Mouse (Mus musculus): ENCODE measurements around the gene Map4k3. TPM values are rescaled to one million over a fixed set of nuclear protein-coding genes. Genes with fewer than 3 reads are reported as not detected.

Map4k3 gene
- polyA plus RNA-seq, 1 experiment from 2014 or later: 36.5 TPM

GRCm38 (mm10) chr17:80603806-80604205, 124.5 kb downstream of the Map4k3 start:
- H3K36me3 ChIP-seq (ENCODE audit: control insufficient read depth, insufficient read depth, low read length): peaks cover 80% of the 10 kb centered on the region
- H3K9me3 ChIP-seq (ENCODE audit: control insufficient read depth, low read length): no peaks in the 10 kb centered on the region; the same call in 1 of the 2 replicates
- no peak overlapping the region for H3K4me2 ChIP-seq (replicated peaks; ENCODE audit: low read depth, low read length)
- H3K27me3 ChIP-seq (ENCODE audit: control insufficient read depth, insufficient read depth, low read length): no peaks in the 10 kb centered on the region
- 92% methylated on average over 6 of the region's 6 CpGs for WGBS
- no peak overlapping the region for H3K4me3 ChIP-seq (ENCODE audit: low read length)
- no peak overlapping the region for H3K9ac ChIP-seq (ENCODE audit: low read depth, low read length)
- no peak for ATAC-seq (ENCODE audit: low FRiP score, low TSS enrichment)
- H3K4me1 ChIP-seq (ENCODE audit: control insufficient read depth, insufficient read depth, low read length): no peaks in the 10 kb centered on the region
- H3K27ac ChIP-seq (ENCODE audit: low read depth, low read length): no peak overlapping the region

GRCm38 (mm10) chr17:80603079-80603625, 125.1 kb downstream of the Map4k3 start:
- Histone ChIP-seq H3K9me3 (ENCODE audit: control insufficient read depth, low read length) (no peaks in the 10 kb centered on the region), H3K9ac (ENCODE audit: low read depth, low read length) (no peak overlapping the region), H3K36me3 (ENCODE audit: control insufficient read depth, insufficient read depth, low read length) (peaks cover 73% of the 10 kb centered on the region), H3K4me2 (replicated peaks; ENCODE audit: low read depth, low read length) (no peak overlapping the region), H3K27me3 (ENCODE audit: control insufficient read depth, insufficient read depth, low read length) (no peaks in the 10 kb centered on the region), H3K4me3 (ENCODE audit: low read length) (no peak overlapping the region), H3K27ac (ENCODE audit: low read depth, low read length) (no peak overlapping the region), H3K4me1 (ENCODE audit: control insufficient read depth, insufficient read depth, low read length) (no peaks in the 10 kb centered on the region)
- 95% methylated on average over 19 of the region's 19 CpGs for WGBS
- no peak for ATAC-seq (ENCODE audit: low FRiP score, low TSS enrichment)

- H3K27ac ChIP-seq (ENCODE audit: low read depth, low read length): no peak overlapping the region
- H3K27me3 ChIP-seq (ENCODE audit: control insufficient read depth, insufficient read depth, low read length): no peaks in the 10 kb centered on the region
- no peak overlapping the region for H3K4me3 ChIP-seq (ENCODE audit: low read length)
- H3K9me3 ChIP-seq (ENCODE audit: control insufficient read depth, low read length): no peaks in the 10 kb centered on the region
- peaks cover 74% of the 10 kb centered on the region for H3K36me3 ChIP-seq (ENCODE audit: control insufficient read depth, insufficient read depth, low read length)
- H3K9ac ChIP-seq (ENCODE audit: low read depth, low read length): no peak overlapping the region
- WGBS: 65% methylated on average over 13 of the region's 13 CpGs
- no peak overlapping the region for H3K4me2 ChIP-seq (replicated peaks; ENCODE audit: low read depth, low read length)
- ATAC-seq (ENCODE audit: low FRiP score, low TSS enrichment): no peak
- no peaks in the 10 kb centered on the region for H3K4me1 ChIP-seq (ENCODE audit: control insufficient read depth, insufficient read depth, low read length)
Measured at GRCm38 (mm10) chr17:80601371-80601770, 126.9 kb downstream of the Map4k3 start.

DNA sequence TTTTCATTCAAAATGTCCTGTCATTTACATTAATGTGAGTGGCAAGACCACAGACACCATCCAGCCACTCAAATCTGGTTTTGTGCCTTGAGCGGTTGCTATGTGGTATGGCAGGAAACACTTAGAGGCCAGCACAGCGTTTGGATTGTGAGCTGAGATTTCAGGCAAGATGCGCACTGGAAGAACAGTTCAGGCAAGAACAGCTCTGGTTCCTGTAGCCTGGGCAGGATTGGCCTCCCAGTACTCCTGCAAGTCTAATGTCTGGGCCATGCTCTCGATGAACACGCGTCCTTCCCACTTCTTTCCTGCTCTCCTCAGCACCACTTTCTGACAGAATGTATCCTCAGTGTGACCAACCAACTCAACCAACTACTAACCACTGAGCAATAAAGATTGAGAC, 145.2 kb downstream of the Map4k3 start:
- Histone ChIP-seq H3K36me3 (ENCODE audit: control insufficient read depth, insufficient read depth, low read length) (peaks cover 13% of the 10 kb centered on the region; the same call in 1 of the 2 replicates), H3K4me3 (ENCODE audit: low read length) (no peak overlapping the region), H3K27me3 (ENCODE audit: control insufficient read depth, insufficient read depth, low read length) (no peaks in the 10 kb centered on the region), H3K9me3 (ENCODE audit: control insufficient read depth, low read length) (no peaks in the 10 kb centered on the region), H3K9ac (ENCODE audit: low read depth, low read length) (no peak overlapping the region), H3K4me1 (ENCODE audit: control insufficient read depth, insufficient read depth, low read length) (no peaks in the 10 kb centered on the region), H3K27ac (ENCODE audit: low read depth, low read length) (no peak overlapping the region), H3K4me2 (replicated peaks; ENCODE audit: low read depth, low read length) (no peak overlapping the region)
- ATAC-seq (ENCODE audit: low FRiP score, low TSS enrichment): no peak
- 97% methylated on average over 6 of the region's 6 CpGs for WGBS

- H3K4me1 ChIP-seq (ENCODE audit: control insufficient read depth, insufficient read depth, low read length): no peaks in the 10 kb centered on the region
- ATAC-seq (ENCODE audit: low FRiP score, low TSS enrichment): no peak
- no peak overlapping the region for H3K27ac ChIP-seq (ENCODE audit: low read depth, low read length)
- no peak overlapping the region for H3K4me3 ChIP-seq (ENCODE audit: low read length)
- H3K9me3 ChIP-seq (ENCODE audit: control insufficient read depth, low read length): no peaks in the 10 kb centered on the region
- 53% methylated on average over 6 of the region's 6 CpGs for WGBS
- peaks cover 13% of the 10 kb centered on the region; the same call in 1 of the 2 replicates for H3K36me3 ChIP-seq (ENCODE audit: control insufficient read depth, insufficient read depth, low read length)
- H3K4me2 ChIP-seq (replicated peaks; ENCODE audit: low read depth, low read length): no peak overlapping the region
- H3K9ac ChIP-seq (ENCODE audit: low read depth, low read length): no peak overlapping the region
- no peaks in the 10 kb centered on the region for H3K27me3 ChIP-seq (ENCODE audit: control insufficient read depth, insufficient read depth, low read length)
Measured at GRCm38 (mm10) chr17:80579901-80580300, 148.4 kb downstream of the Map4k3 start.

GRCm38 (mm10) chr17:80579089-80579488, 149.2 kb downstream of the Map4k3 start:
- Histone ChIP-seq H3K36me3 (ENCODE audit: control insufficient read depth, insufficient read depth, low read length) (peaks cover 11% of the 10 kb centered on the region; the same call in 1 of the 2 replicates), H3K9ac (ENCODE audit: low read depth, low read length) (no peak overlapping the region), H3K27ac (ENCODE audit: low read depth, low read length) (no peak overlapping the region), H3K4me1 (ENCODE audit: control insufficient read depth, insufficient read depth, low read length) (no peaks in the 10 kb centered on the region), H3K27me3 (ENCODE audit: control insufficient read depth, insufficient read depth, low read length) (no peaks in the 10 kb centered on the region), H3K4me2 (replicated peaks; ENCODE audit: low read depth, low read length) (no peak overlapping the region), H3K4me3 (ENCODE audit: low read length) (no peak overlapping the region), H3K9me3 (ENCODE audit: control insufficient read depth, low read length) (no peaks in the 10 kb centered on the region)
- WGBS: 90% methylated on average over 9 of the region's 9 CpGs
- no peak for ATAC-seq (ENCODE audit: low FRiP score, low TSS enrichment)

GRCm38 (mm10) chr17:80578041-80578440, 150.2 kb downstream of the Map4k3 start:
- Histone ChIP-seq H3K9ac (ENCODE audit: low read depth, low read length) (no peak overlapping the region), H3K4me2 (replicated peaks; ENCODE audit: low read depth, low read length) (no peak overlapping the region), H3K27ac (ENCODE audit: low read depth, low read length) (no peak overlapping the region), H3K9me3 (ENCODE audit: control insufficient read depth, low read length) (no peaks in the 10 kb centered on the region), H3K4me1 (ENCODE audit: control insufficient read depth, insufficient read depth, low read length) (no peaks in the 10 kb centered on the region), H3K4me3 (ENCODE audit: low read length) (no peak overlapping the region), H3K36me3 (ENCODE audit: control insufficient read depth, insufficient read depth, low read length) (peaks cover 5% of the 10 kb centered on the region; the same call in 1 of the 2 replicates), H3K27me3 (ENCODE audit: control insufficient read depth, insufficient read depth, low read length) (no peaks in the 10 kb centered on the region)
- ATAC-seq (ENCODE audit: low FRiP score, low TSS enrichment): no peak
- 100% methylated on average over 1 of the region's 1 CpGs for WGBS

GRCm38 (mm10) chr17:80577639-80578038, 150.6 kb downstream of the Map4k3 start, which contains the start of gene Cdkl4:
Cdkl4 (minus strand) TSS chr17:80577813.
- Histone ChIP-seq H3K27ac (ENCODE audit: low read depth, low read length) (no peak within 1 kb of the TSS), H3K4me3 (ENCODE audit: low read length) (peak within 1 kb of the TSS; percentile 39), H3K4me1 (ENCODE audit: control insufficient read depth, insufficient read depth, low read length) (no peaks in the 10 kb centered on the region), H3K4me2 (replicated peaks; ENCODE audit: low read depth, low read length) (peak within 1 kb of the TSS; percentile 73), H3K9me3 (ENCODE audit: control insufficient read depth, low read length) (no peaks in the 10 kb centered on the region), H3K27me3 (ENCODE audit: control insufficient read depth, insufficient read depth, low read length) (no peaks in the 10 kb centered on the region), H3K36me3 (ENCODE audit: control insufficient read depth, insufficient read depth, low read length) (peaks cover 5% of the 10 kb centered on the region; the same call in 1 of the 2 replicates), H3K9ac (ENCODE audit: low read depth, low read length) (peak within 1 kb of the TSS; percentile 42)
- 70% methylated on average over 15 of the region's 15 CpGs for WGBS
- 0 out of 2 replicates have a peak, but pooled peaks have one; percentile 29 for ATAC-seq (ENCODE audit: low FRiP score, low TSS enrichment)

DNA sequence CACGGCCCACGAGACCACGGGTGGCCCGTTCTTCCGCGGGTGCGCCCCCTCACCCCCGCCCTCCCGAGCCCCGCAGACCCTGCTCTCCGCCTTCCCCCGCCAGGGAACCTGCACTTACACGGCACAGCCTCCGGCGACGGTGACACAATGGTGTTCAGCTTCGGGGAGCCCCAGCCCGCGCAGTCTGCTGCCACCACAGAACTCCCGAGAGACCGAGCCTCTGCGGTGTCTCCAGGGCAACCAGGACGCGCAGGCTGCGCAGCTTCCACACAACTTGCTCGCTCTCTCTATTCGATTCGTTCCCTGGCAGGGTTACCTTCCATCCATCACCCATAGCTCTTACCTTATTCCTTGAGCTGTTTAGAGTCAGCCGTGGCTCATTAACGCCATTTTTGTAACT, 151.1 kb downstream of the Map4k3 start:
- ATAC-seq (ENCODE audit: low FRiP score, low TSS enrichment): peak; percentile 88
- no peaks in the 10 kb centered on the region for H3K27me3 ChIP-seq (ENCODE audit: control insufficient read depth, insufficient read depth, low read length)
- no peaks in the 10 kb centered on the region for H3K4me1 ChIP-seq (ENCODE audit: control insufficient read depth, insufficient read depth, low read length)
- H3K9ac ChIP-seq (ENCODE audit: low read depth, low read length): peak overlapping the region; percentile 42
- H3K27ac ChIP-seq (ENCODE audit: low read depth, low read length): no peak overlapping the region
- peak overlapping the region; percentile 73 for H3K4me2 ChIP-seq (replicated peaks; ENCODE audit: low read depth, low read length)
- H3K9me3 ChIP-seq (ENCODE audit: control insufficient read depth, low read length): no peaks in the 10 kb centered on the region
- H3K4me3 ChIP-seq (ENCODE audit: low read length): peak overlapping the region; percentile 39
- H3K36me3 ChIP-seq (ENCODE audit: control insufficient read depth, insufficient read depth, low read length): peaks cover 5% of the 10 kb centered on the region; the same call in 1 of the 2 replicates
- WGBS: under 1% methylated on average over 30 of the region's 30 CpGs

Data from kidney, embryonic 14.5 days (tissue).